In the genomic region with DNA sequence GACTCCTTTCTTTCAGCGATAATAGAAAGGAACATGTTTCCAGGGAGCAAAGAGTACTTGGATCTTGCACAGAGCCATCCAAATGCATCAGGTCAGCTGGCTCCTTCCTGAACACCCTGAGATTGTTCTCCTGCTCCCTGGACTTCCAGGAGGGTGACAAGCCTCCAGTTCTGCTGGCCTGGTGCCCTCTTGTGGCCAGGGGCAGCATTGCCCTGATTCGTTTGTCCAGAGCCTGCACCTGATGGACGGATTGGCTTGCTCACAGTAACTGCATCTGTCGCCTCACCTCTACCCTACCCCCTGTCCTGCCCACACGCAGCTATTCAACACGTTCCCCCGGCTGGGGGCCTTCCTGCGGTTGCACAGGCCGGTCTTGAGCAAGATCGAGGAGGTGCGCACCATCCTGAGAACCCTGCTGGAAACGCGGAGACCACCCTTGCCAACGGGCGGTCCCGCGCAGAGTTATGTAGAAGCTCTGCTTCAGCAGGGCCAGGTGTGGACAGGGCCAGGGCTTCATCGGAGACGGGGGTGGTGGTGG, we compare ENCODE assay signal across 8 mouse cellular contexts. TPM values are rescaled to one million over a fixed set of nuclear protein-coding genes. Genes with fewer than 3 reads are reported as not detected.
A peak's percentile ranks its signal among the peaks of the same experiment; 100 is the strongest.
DNase-seq lines count a peak whose midpoint lies in the region; ATAC-seq lines count a peak whose summit lies in the region.

No protein-coding gene starts in this region.

- H3K36me3 ChIP-seq in forebrain, embryonic 10.5 days (replicated peaks): peaks cover 14% of the 10 kb centered on the region
- no peaks in the 10 kb centered on the region for H3K36me3 ChIP-seq in forebrain, embryonic 15.5 days
- no peaks in the 10 kb centered on the region for H3K36me3 ChIP-seq in embryonic facial prominence, embryonic 14.5 days (ENCODE audit: control insufficient read depth, insufficient read depth, low read length)

- no peak for ATAC-seq in forebrain, embryonic 15.5 days (replicated peaks)
- no peak for ATAC-seq in embryonic facial prominence, embryonic 14.5 days (ENCODE audit: low read depth)
- ATAC-seq in hematopoietic stem cell, adult 5-6 weeks (replicated peaks in 1 of 2; ENCODE audit: insufficient read depth in 1 of 2, low FRiP score in 2 of 2, low TSS enrichment in 1 of 2, low read depth in 1 of 2, poor library complexity in 2 of 2, severe bottlenecking in 2 of 2): peak; percentile 39 to 56; a peak in 2 of 4 replicates
- peak; percentile 71 for ATAC-seq in megakaryocyte progenitor cell, adult 5-6 weeks (replicated peaks; ENCODE audit: poor library complexity)

- H3K4me2 ChIP-seq in forebrain, embryonic 15.5 days (replicated peaks): no peak overlapping the region
- H3K4me2 ChIP-seq in embryonic facial prominence, embryonic 14.5 days (ENCODE audit: low read depth, low read length): no peak overlapping the region

- WGBS in forebrain, embryonic 10.5 days: 39% methylated on average over 19 of the region's 19 CpGs
- 40% methylated on average over 19 of the region's 19 CpGs for WGBS in forebrain, embryonic 15.5 days
- 37% methylated on average over 17 of the region's 19 CpGs for WGBS in embryonic facial prominence, embryonic 14.5 days

- peaks cover 28% of the 10 kb centered on the region for H3K4me1 ChIP-seq in forebrain, embryonic 10.5 days
- H3K4me1 ChIP-seq in forebrain, embryonic 15.5 days: no peaks in the 10 kb centered on the region
- H3K4me1 ChIP-seq in embryonic facial prominence, embryonic 14.5 days (ENCODE audit: control insufficient read depth, insufficient read depth, low read length): peaks cover 8% of the 10 kb centered on the region; the same call in 1 of the 2 replicates

- H3K9me3 ChIP-seq in forebrain, embryonic 10.5 days: no peaks in the 10 kb centered on the region
- no peaks in the 10 kb centered on the region for H3K9me3 ChIP-seq in forebrain, embryonic 15.5 days
- no peaks in the 10 kb centered on the region for H3K9me3 ChIP-seq in embryonic facial prominence, embryonic 14.5 days (ENCODE audit: control insufficient read depth, low read length)

- H3K27ac ChIP-seq in forebrain, embryonic 10.5 days: no peak overlapping the region
- no peak overlapping the region for H3K27ac ChIP-seq in forebrain, embryonic 15.5 days (replicated peaks)
- no peak overlapping the region for H3K27ac ChIP-seq in embryonic facial prominence, embryonic 14.5 days (replicated peaks; ENCODE audit: low read depth, low read length)

- no peak overlapping the region for H3K4me3 ChIP-seq in forebrain, embryonic 10.5 days
- H3K4me3 ChIP-seq in forebrain, embryonic 15.5 days: no peak overlapping the region
- no peak overlapping the region for H3K4me3 ChIP-seq in embryonic facial prominence, embryonic 14.5 days (ENCODE audit: low read depth, low read length)

- H3K27me3 ChIP-seq in forebrain, embryonic 10.5 days (ENCODE audit: poor library complexity, severe bottlenecking): peaks cover 22% of the 10 kb centered on the region
- no peaks in the 10 kb centered on the region for H3K27me3 ChIP-seq in forebrain, embryonic 15.5 days
- H3K27me3 ChIP-seq in embryonic facial prominence, embryonic 14.5 days (replicated peaks; ENCODE audit: control insufficient read depth, insufficient read depth, low read length): no peaks in the 10 kb centered on the region

- peak; percentile 70 for DNase-seq in forebrain, embryonic 10.5 days (ENCODE audit: extremely low spot score, low spot score)
- DNase-seq in adrenal gland, postnatal 4 days (ENCODE audit: low spot score in 2 of 2): peak; percentile 56 to 63
- DNase-seq in embryonic facial prominence, embryonic 14.5 days (ENCODE audit: low spot score): peak; percentile 58
- DNase-seq in layer of hippocampus, postnatal 14 days (ENCODE audit: low spot score in 2 of 2): peak; percentile 68 to 75
- DNase-seq in spleen, adult 18-20 months: peak; percentile 48 to 77

- H3K9ac ChIP-seq in forebrain, embryonic 15.5 days (replicated peaks): no peak overlapping the region
- no peak overlapping the region for H3K9ac ChIP-seq in embryonic facial prominence, embryonic 14.5 days (ENCODE audit: low read depth, low read length)

RNA-seq across cellular contexts. Expression of a gene that starts 2.9 kb away (rescaled TPM):
- not detected in 2 replicates for polyA plus RNA-seq in forebrain, embryonic 10.5 days (2016; fragmentation: Nextera tagmentation; extraction: Ambion mirVana)
- not detected in 2 replicates for polyA plus RNA-seq in forebrain, embryonic 15.5 days (2015; fragmentation: Nextera tagmentation; extraction: Ambion mirVana)
- not detected for total RNA-seq in adrenal gland, postnatal 4 days (2021)
- polyA plus RNA-seq in embryonic facial prominence, embryonic 14.5 days (2014; fragmentation: Nextera tagmentation; extraction: Ambion mirVana): 11.5 and 11.8 TPM in 2 replicates
- total RNA-seq in hematopoietic stem cell, adult 5-6 weeks (2017): not detected in 2 replicates
- total RNA-seq in layer of hippocampus, postnatal 14 days (2021): not detected
- not detected in 2 replicates for total RNA-seq in megakaryocyte progenitor cell, adult 5-6 weeks (2015)
- total RNA-seq in megakaryocyte progenitor cell, adult 5-6 weeks (2017): not detected in 2 replicates

RNA-seq across cellular contexts. Expression of a gene that starts 4.1 kb away (rescaled TPM):
- polyA plus RNA-seq in forebrain, embryonic 10.5 days (2016; fragmentation: Nextera tagmentation; extraction: Ambion mirVana): 119 and 120 TPM in 2 replicates
- polyA plus RNA-seq in forebrain, embryonic 15.5 days (2015; fragmentation: Nextera tagmentation; extraction: Ambion mirVana): 104 and 113 TPM in 2 replicates
- total RNA-seq in adrenal gland, postnatal 4 days (2021): 10 to 100 TPM; 62.9 to 65.6 TPM
- 106 and 107 TPM in 2 replicates for polyA plus RNA-seq in embryonic facial prominence, embryonic 14.5 days (2014; fragmentation: Nextera tagmentation; extraction: Ambion mirVana)
- total RNA-seq in hematopoietic stem cell, adult 5-6 weeks (2017): 14.9 and 18.7 TPM in 2 replicates
- total RNA-seq in layer of hippocampus, postnatal 14 days (2021): 10 to 100 TPM; 73.6 to 79.4 TPM
- 30.3 and 32.1 TPM in 2 replicates for total RNA-seq in megakaryocyte progenitor cell, adult 5-6 weeks (2015)
- 27.1 and 29.3 TPM in 2 replicates for total RNA-seq in megakaryocyte progenitor cell, adult 5-6 weeks (2017)

RNA-seq across cellular contexts. Expression of a gene that starts 22.2 kb away (rescaled TPM):
- polyA plus RNA-seq in forebrain, embryonic 10.5 days (2016; fragmentation: Nextera tagmentation; extraction: Ambion mirVana): 1.6 and 1.8 TPM in 2 replicates
- polyA plus RNA-seq in forebrain, embryonic 15.5 days (2015; fragmentation: Nextera tagmentation; extraction: Ambion mirVana): 1.3 and 1.5 TPM in 2 replicates
- total RNA-seq in adrenal gland, postnatal 4 days (2021): 10 to 100 TPM; 10.4 to 10.7 TPM
- polyA plus RNA-seq in embryonic facial prominence, embryonic 14.5 days (2014; fragmentation: Nextera tagmentation; extraction: Ambion mirVana): 2.0 and 2.8 TPM in 2 replicates
- 11.2 and 11.8 TPM in 2 replicates for total RNA-seq in hematopoietic stem cell, adult 5-6 weeks (2017)
- 10 to 100 TPM; 10.1 to 11.8 TPM for total RNA-seq in layer of hippocampus, postnatal 14 days (2021)
- total RNA-seq in megakaryocyte progenitor cell, adult 5-6 weeks (2015): 6.0 and 6.3 TPM in 2 replicates
- total RNA-seq in megakaryocyte progenitor cell, adult 5-6 weeks (2017): 5.7 and 6.7 TPM in 2 replicates

RNA-seq across cellular contexts. Expression of a gene that starts 29.9 kb away (rescaled TPM):
- polyA plus RNA-seq in forebrain, embryonic 10.5 days (2016; fragmentation: Nextera tagmentation; extraction: Ambion mirVana): 0.27 and 0.49 TPM in 2 replicates
- polyA plus RNA-seq in forebrain, embryonic 15.5 days (2015; fragmentation: Nextera tagmentation; extraction: Ambion mirVana): 37.0 and 38.7 TPM in 2 replicates
- 1 to 10 TPM; 6.2 to 8.0 TPM for total RNA-seq in adrenal gland, postnatal 4 days (2021)
- 5.1 and 5.7 TPM in 2 replicates for polyA plus RNA-seq in embryonic facial prominence, embryonic 14.5 days (2014; fragmentation: Nextera tagmentation; extraction: Ambion mirVana)
- 19.4 and 29.0 TPM in 2 replicates for total RNA-seq in hematopoietic stem cell, adult 5-6 weeks (2017)
- total RNA-seq in layer of hippocampus, postnatal 14 days (2021): 100 to 1,000 TPM; 263 to 264 TPM
- total RNA-seq in megakaryocyte progenitor cell, adult 5-6 weeks (2015): 23.8 and 27.4 TPM in 2 replicates
- total RNA-seq in megakaryocyte progenitor cell, adult 5-6 weeks (2017): 29.9 and 47.0 TPM in 2 replicates

RNA-seq across cellular contexts. Expression of a gene that starts 49.8 kb away (rescaled TPM):
- 0.15 and 0.34 TPM in 2 replicates for polyA plus RNA-seq in forebrain, embryonic 10.5 days (2016; fragmentation: Nextera tagmentation; extraction: Ambion mirVana)
- 0.13 and 0.20 TPM in 2 replicates for polyA plus RNA-seq in forebrain, embryonic 15.5 days (2015; fragmentation: Nextera tagmentation; extraction: Ambion mirVana)
- under 1 TPM; 0.48 to 0.93 TPM for total RNA-seq in adrenal gland, postnatal 4 days (2021)
- 5.2 and 5.5 TPM in 2 replicates for polyA plus RNA-seq in embryonic facial prominence, embryonic 14.5 days (2014; fragmentation: Nextera tagmentation; extraction: Ambion mirVana)
- 2.1 and 3.3 TPM in 2 replicates for total RNA-seq in hematopoietic stem cell, adult 5-6 weeks (2017)
- total RNA-seq in layer of hippocampus, postnatal 14 days (2021): under 1 TPM; 0.17 to 0.21 TPM
- 1.8 and 2.3 TPM in 2 replicates for total RNA-seq in megakaryocyte progenitor cell, adult 5-6 weeks (2015)
- 1.3 and 2.1 TPM in 2 replicates for total RNA-seq in megakaryocyte progenitor cell, adult 5-6 weeks (2017)

Comparison
In these comparisons a context has a peak if more than half of its experiments do, and no peak if none do; other contexts are left out.
1. ATAC-seq: peak in hematopoietic stem cell, adult 5-6 weeks (2 of 2) and megakaryocyte progenitor cell, adult 5-6 weeks (single experiment); none in forebrain, embryonic 15.5 days (single experiment) and embryonic facial prominence, embryonic 14.5 days (single experiment).
2. Peak in every context shown above with its lines, with median percentiles within 50 percentile points of each other: DNase-seq.